Mouse (Mus musculus): ENCODE measurements around the gene Ptpn12.

GRCm38 (mm10) chr5:20968493-20968892 is 87.2 kb downstream of the Ptpn12 start:
- TF ChIP-seq CTCF (IDR thresholded peaks at IDR 0.05; ENCODE audit: low read depth, low read length) (no peak), GATA1 (IDR thresholded peaks at IDR 0.05; ENCODE audit: borderline replicate concordance, low read length) (no peak), TAL1 (conservative IDR thresholded peaks at IDR 0.05; ENCODE audit: low read depth, low read length) (no peak)
